Mouse (Mus musculus) intestine, embryonic 14.5 days (tissue): Measurements from ENCODE around the gene Ccdc13. TPM values are rescaled to one million over a fixed set of nuclear protein-coding genes. Genes with fewer than 3 reads are reported as not detected.
A peak's percentile ranks its signal among the peaks of the same experiment; 100 is the strongest.

ENCODE experiments used
- ATAC-seq: fragments of 200-750 bp; cut with Nextera tagmentation; replicated peaks from 2 replicates; pipeline ENCODE4 v1.8.0; 2017; ENCODE audit warnings: low read depth, moderate number of reproducible peaks, moderate TSS enrichment, moderate library complexity; ENCODE audit not compliant: low FRiP score, low TSS enrichment
- DNase-seq: peaks from one replicate; pipeline ENCODE4 v3.0.0-alpha.2; 2018; ENCODE audit warnings: low spot score
- H3K27ac ChIP-seq: fragments of 300-500 bp; sonication (generic); 2 replicates; pipeline ENCODE4 v1.5.1; 2014; ENCODE audit warnings: low read depth, mild to moderate bottlenecking, control low read depth
- H3K27me3 ChIP-seq: fragments of 300-500 bp; sonication (generic); replicated peaks from 2 replicates; pipeline ENCODE4 v1.6.1; 2014; ENCODE audit warnings: low read length, control low read depth; ENCODE audit not compliant: control insufficient read depth, insufficient read depth
- H3K36me3 ChIP-seq: fragments of 300-500 bp; sonication (generic); 2 replicates; pipeline ENCODE4 v1.6.1; 2014; ENCODE audit warnings: low read length, control low read depth; ENCODE audit not compliant: control insufficient read depth, insufficient read depth
- H3K4me1 ChIP-seq: fragments of 300-500 bp; sonication (generic); replicated peaks from 2 replicates; pipeline ENCODE4 v1.6.1; 2014; ENCODE audit warnings: low read length, control low read depth, mixed read lengths; ENCODE audit not compliant: control insufficient read depth, insufficient read depth
- H3K4me2 ChIP-seq: fragments of 300-500 bp; sonication (generic); 2 replicates; pipeline ENCODE4 v1.6.1; 2014; ENCODE audit warnings: low read length
- H3K4me3 ChIP-seq: fragments of 300-500 bp; sonication (generic); 2 replicates; pipeline ENCODE4 v1.5.1; 2014; ENCODE audit warnings: low read depth, low read length, control low read depth, mixed read lengths
- H3K9ac ChIP-seq: fragments of 300-500 bp; sonication (generic); 2 replicates; pipeline ENCODE4 v1.6.1; 2014; ENCODE audit warnings: mild to moderate bottlenecking, low read length
- H3K9me3 ChIP-seq: fragments of 300-500 bp; sonication (generic); 2 replicates; pipeline ENCODE4 v1.6.1; 2016; ENCODE audit warnings: low read length, control low read depth; ENCODE audit not compliant: control insufficient read depth
- WGBS: fragments of 180-500 bp; shearing (Covaris S2); extraction: QIAGEN DNeasy Blood & Tissue Kit; methylation state at CpG from one replicate; pipeline ENCODE4 v1.1.7; 2014; 5-methylcytosine and 5-hydroxymethylcytosine counted together
- polyA plus RNA-seq: library from polyadenylated mRNA; unstranded; fragments of >200 nt; fragmentation: Nextera tagmentation; extraction: Ambion mirVana; gene quantifications from 2 replicates; pipeline ENCODE4 v1.2.1, GENCODE M21; 2014

Gene Ccdc13
- polyA plus RNA-seq, 1 experiment from 2014 or later = 1.9 TPM

DNA sequence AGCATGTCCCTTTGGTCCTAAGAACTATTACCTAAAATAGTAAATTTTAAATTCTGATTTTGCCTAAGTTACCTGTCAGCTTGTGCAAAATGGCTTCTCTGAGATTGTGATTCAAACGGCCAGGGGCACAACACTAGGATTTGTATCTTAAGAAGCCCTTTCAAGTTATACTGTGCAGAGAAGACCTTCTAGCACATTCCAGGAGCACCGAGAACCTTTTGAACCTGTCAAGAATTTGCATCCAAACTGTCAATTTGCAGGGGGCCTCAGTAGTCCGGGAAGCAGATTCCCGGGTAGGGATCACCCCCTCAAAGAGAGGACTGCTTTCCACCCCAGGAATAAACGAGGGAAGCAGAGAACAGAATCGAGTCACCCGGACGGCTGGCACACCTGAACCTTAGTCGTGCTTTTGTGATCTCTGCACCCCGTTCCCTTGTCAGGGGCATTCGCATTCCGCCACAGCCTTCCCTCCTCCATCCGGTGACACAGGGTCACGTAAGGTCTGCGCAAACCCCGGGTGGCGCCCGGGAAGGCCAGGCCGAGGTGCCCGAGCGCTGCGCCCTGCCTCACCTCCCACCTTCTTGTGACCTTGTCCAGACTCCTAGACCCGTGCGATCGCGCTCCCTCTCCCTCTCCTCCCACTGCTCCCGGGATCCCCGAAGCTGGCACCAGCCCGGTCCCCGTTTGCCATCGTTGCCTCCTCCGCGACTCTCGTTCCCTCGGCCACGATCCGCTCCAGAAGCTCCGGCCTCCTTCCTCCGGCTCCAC is 17.6 kb upstream of the Ccdc13 start:
- H3K4me1 ChIP-seq = 0 out of 2 replicates have a peak, but pooled peaks cover 6% of the 10 kb centered on the region
- peak overlapping the region; percentile 82 for H3K9ac ChIP-seq
- H3K27ac ChIP-seq = peak overlapping the region; percentile 98
- peaks cover 6% of the 10 kb centered on the region for H3K36me3 ChIP-seq
- no peak for DNase-seq
- WGBS = 2% methylated on average over 39 of the region's 39 CpGs
- peak overlapping the region; percentile 83 for H3K4me2 ChIP-seq
- peak; percentile 20; the same call in 1 of the 2 replicates for ATAC-seq
- no peaks in the 10 kb centered on the region for H3K9me3 ChIP-seq
- no peaks in the 10 kb centered on the region for H3K27me3 ChIP-seq
- H3K4me3 ChIP-seq = peak overlapping the region; percentile 80

DNA sequence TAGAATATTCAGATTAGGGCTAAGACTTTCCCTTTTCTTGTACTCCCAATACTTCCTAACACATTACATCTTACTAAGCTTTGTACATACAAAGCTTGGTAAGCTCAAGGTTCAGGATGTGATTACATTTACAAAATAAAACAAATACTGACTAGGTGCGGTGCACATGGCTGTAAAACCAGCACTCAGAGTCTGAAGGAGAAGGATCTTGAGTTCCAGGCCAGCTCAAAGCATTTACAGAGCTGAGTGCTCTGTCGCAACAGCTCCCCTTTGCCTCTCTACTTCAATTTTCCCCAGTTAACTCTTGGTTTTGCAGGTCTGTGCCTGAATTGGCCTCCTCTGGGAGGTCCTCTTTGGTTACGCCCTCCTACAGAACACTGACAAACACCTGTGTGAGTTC is 15.0 kb upstream of the Ccdc13 start:
- no peak overlapping the region for H3K4me2 ChIP-seq
- DNase-seq (no peak), ATAC-seq (no peak)
- 84% methylated on average over 3 of the region's 3 CpGs for WGBS
- H3K9ac ChIP-seq = no peak overlapping the region
- no peaks in the 10 kb centered on the region for H3K9me3 ChIP-seq
- H3K4me1 ChIP-seq = 0 out of 2 replicates have a peak, but pooled peaks cover 6% of the 10 kb centered on the region
- no peak overlapping the region for H3K27ac ChIP-seq
- H3K4me3 ChIP-seq = no peak overlapping the region
- H3K27me3 ChIP-seq = no peaks in the 10 kb centered on the region
- H3K36me3 ChIP-seq = peaks cover 25% of the 10 kb centered on the region

DNA sequence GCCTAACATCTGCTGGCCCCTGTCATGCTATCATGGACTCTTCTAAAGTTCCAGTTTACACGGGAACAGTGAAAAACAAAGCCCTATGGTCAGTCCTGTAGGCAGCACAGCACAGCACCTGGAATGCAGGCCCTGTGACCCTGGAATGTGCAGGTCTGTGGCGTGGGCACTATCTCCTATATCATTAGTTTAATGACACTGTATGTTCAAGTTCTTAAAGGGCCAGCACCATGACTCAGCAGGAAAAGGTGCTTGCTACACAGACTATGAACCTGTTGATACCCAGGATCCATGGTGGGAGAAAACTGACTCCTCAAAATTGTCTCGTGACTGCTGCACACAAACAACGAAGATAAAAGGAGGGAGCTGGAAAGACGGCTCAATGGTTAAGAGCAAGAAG is 8.6 kb upstream of the Ccdc13 start:
- Histone ChIP-seq H3K4me2 (no peak overlapping the region), H3K27me3 (no peaks in the 10 kb centered on the region), H3K9ac (no peak overlapping the region), H3K36me3 (peaks cover 46% of the 10 kb centered on the region), H3K9me3 (no peaks in the 10 kb centered on the region), H3K27ac (no peak overlapping the region), H3K4me3 (no peak overlapping the region), H3K4me1 (no peaks in the 10 kb centered on the region)
- 67% methylated on average over 5 of the region's 5 CpGs for WGBS
- ATAC-seq = no peak; the same call in 1 of the 2 replicates
- DNase-seq = no peak

DNA sequence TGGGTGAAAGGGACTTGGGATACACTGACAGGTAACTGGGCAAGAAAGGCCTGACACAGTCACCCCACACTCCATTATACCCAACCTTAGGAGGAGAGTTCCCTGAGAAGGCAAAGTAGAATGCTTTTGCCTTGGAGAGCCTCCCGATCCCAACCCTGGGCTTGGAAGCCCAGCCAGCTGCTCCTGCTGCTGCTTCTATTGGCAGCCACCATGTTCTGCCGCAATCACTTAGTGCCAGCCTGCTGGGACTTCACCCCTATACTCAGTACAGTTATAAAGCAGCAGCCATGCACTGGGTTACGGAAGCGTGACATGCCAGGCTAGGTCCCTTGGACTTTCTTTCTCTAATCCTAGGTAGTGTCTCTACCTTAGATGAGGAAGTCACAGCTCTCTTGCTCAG is 7.9 kb upstream of the Ccdc13 start:
- no peak for DNase-seq
- 96% methylated on average over 4 of the region's 4 CpGs for WGBS
- H3K9me3 ChIP-seq = no peaks in the 10 kb centered on the region
- H3K4me1 ChIP-seq = no peaks in the 10 kb centered on the region
- H3K27ac ChIP-seq = no peak overlapping the region
- peaks cover 43% of the 10 kb centered on the region for H3K36me3 ChIP-seq
- no peak overlapping the region for H3K4me3 ChIP-seq
- ATAC-seq = no peak
- no peak overlapping the region for H3K9ac ChIP-seq
- H3K4me2 ChIP-seq = no peak overlapping the region
- H3K27me3 ChIP-seq = no peaks in the 10 kb centered on the region

DNA sequence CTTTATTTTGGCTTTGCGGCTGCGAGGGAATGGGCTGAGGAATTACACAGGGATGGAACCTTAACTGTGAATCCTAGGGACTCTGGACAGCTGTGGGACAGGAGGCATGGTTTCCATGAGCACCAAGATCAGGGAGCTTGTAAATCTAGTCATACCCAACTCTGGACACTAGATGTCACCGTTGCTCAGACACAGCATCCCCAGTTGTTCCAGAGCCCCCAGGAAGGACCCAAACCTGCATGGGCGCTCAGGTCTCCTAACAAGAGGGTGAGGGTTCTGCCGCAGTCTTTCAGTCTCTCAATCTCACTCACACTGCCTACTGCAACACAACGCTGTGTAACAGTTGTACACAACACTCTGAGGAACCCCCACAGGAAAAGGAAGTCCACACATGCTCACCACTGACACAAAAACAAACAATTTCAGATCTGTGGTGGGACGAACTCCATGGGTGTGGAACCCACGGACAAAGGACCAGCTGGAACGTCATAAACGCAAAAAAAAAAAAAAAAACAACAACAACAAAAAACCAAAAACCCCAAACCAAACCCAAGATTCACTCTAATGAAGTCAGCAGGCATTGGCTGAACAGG is 7.4 kb upstream of the Ccdc13 start:
- Histone ChIP-seq H3K4me3 (no peak overlapping the region), H3K36me3 (peaks cover 38% of the 10 kb centered on the region), H3K27ac (no peak overlapping the region), H3K4me1 (no peaks in the 10 kb centered on the region), H3K4me2 (no peak overlapping the region), H3K9ac (no peak overlapping the region), H3K9me3 (no peaks in the 10 kb centered on the region), H3K27me3 (no peaks in the 10 kb centered on the region)
- DNase-seq (peak; percentile 72), ATAC-seq (peak; percentile 41; the same call in 1 of the 2 replicates)
- 46% methylated on average over 10 of the region's 10 CpGs for WGBS

DNA sequence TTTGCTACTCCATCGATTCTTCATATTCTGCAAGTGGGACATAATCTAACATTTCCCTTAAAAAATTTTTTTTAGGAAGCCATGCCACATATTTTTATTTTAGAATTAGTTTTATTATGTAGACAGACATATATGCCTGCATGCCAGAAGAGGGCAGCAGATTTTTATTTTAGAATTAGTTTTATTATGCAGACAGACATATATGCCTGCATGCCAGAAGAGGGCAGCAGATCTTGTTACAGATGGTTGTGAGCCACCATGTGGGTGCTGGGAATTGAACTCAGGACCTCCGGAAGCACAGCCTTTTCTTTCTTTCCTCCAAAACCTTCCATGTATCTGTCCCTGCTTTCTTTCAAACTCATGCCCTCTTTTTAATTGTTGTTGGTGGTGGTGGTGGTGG is 3.7 kb upstream of the Ccdc13 start:
- H3K9me3 ChIP-seq = no peaks in the 10 kb centered on the region
- H3K36me3 ChIP-seq = peaks cover 7% of the 10 kb centered on the region; the same call in 1 of the 2 replicates
- no peaks in the 10 kb centered on the region for H3K27me3 ChIP-seq
- H3K9ac ChIP-seq = no peak overlapping the region
- H3K4me2 ChIP-seq = no peak overlapping the region
- H3K27ac ChIP-seq = no peak overlapping the region
- H3K4me3 ChIP-seq = no peak overlapping the region
- DNase-seq (no peak), ATAC-seq (no peak)
- no peaks in the 10 kb centered on the region for H3K4me1 ChIP-seq
- WGBS = 91% methylated on average over 2 of the region's 2 CpGs

DNA sequence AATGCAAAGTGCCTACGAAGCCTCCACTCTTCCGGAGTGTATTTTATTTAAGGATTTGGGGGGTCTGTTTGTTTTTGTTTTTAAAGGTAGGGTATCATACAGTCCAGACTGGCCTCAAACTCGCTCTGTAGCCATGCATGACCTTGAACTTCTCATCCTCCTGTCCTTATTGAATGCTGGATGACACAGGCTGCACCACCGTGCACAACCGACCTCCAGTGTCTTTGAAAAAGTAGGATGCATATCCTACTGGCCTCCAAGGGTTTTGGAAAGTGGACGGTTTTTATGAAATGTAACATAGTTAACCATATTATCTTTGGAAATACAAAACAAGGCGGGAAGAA is 333 bp upstream of the Ccdc13 start:
- Histone ChIP-seq H3K4me2 (peak overlapping the region; percentile 75), H3K9ac (peak overlapping the region; percentile 38; the same call in 1 of the 2 replicates), H3K4me3 (peak overlapping the region; percentile 44), H3K27me3 (no peaks in the 10 kb centered on the region), H3K9me3 (no peaks in the 10 kb centered on the region), H3K27ac (no peak overlapping the region), H3K4me1 (no peaks in the 10 kb centered on the region), H3K36me3 (no peaks in the 10 kb centered on the region)
- WGBS = 32% methylated on average over 7 of the region's 7 CpGs
- DNase-seq = no peak
- 0 out of 2 replicates have a peak, but pooled peaks have one; percentile 10 for ATAC-seq

DNA sequence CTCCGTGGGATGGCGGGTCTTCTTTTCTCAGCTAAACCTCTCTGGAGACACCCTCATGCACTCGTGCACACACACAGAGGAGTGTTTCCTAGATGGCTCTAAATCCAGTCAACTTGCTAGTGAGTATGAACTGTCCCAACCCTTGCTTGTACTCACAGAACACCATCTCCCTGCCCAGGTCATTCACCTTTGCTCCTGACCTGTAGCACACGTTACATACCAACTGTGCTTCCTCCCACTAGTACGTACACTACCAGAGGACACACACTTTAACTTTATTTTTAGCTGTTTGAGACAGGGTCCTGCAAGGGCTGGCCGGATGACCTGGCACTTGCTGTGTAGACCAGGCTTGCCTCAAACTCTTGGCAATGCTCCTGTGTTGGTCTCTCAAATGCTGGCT is 1.3 kb downstream of the Ccdc13 start:
- Histone ChIP-seq H3K9ac (no peak overlapping the region), H3K4me2 (no peak overlapping the region), H3K27me3 (no peaks in the 10 kb centered on the region), H3K36me3 (no peaks in the 10 kb centered on the region), H3K9me3 (no peaks in the 10 kb centered on the region), H3K27ac (no peak overlapping the region), H3K4me1 (no peaks in the 10 kb centered on the region), H3K4me3 (no peak overlapping the region)
- no peak for ATAC-seq
- no peak for DNase-seq
- WGBS = 90% methylated on average over 6 of the region's 6 CpGs

DNA sequence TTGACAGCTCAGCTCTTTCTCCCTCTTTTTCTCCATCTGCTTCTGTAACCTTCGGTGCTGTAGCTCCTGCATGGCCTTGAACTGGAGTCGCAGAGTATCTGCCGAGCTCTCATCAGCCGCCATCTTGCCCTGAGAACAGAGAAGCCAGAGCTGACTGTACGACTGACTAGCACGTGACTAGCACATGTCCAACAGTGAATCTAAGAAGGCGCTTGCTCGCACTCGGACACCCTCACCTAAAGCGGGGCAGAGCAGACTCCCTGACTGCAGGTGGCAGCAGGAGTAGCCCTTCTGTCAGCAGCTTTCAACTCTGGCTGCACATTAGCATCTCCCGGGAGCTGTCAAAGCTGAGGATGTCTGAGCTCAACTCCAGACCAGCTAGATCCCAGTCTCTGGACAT is 5.4 kb downstream of the Ccdc13 start:
- DNase-seq = no peak
- no peak for ATAC-seq
- Histone ChIP-seq H3K4me2 (no peak overlapping the region), H3K4me3 (no peak overlapping the region), H3K4me1 (no peaks in the 10 kb centered on the region), H3K36me3 (no peaks in the 10 kb centered on the region), H3K9ac (no peak overlapping the region), H3K9me3 (no peaks in the 10 kb centered on the region), H3K27me3 (no peaks in the 10 kb centered on the region), H3K27ac (no peak overlapping the region)
- 77% methylated on average over 11 of the region's 11 CpGs for WGBS
